Mouse (Mus musculus): Measurements from ENCODE around the gene Cdca8.

The Cdca8 gene

GRCm38 (mm10) chr4:124953546-124953945, 14.4 kb upstream of the Cdca8 start:
- no peak for DNase-seq (ENCODE audit: extremely low spot score)

DNA sequence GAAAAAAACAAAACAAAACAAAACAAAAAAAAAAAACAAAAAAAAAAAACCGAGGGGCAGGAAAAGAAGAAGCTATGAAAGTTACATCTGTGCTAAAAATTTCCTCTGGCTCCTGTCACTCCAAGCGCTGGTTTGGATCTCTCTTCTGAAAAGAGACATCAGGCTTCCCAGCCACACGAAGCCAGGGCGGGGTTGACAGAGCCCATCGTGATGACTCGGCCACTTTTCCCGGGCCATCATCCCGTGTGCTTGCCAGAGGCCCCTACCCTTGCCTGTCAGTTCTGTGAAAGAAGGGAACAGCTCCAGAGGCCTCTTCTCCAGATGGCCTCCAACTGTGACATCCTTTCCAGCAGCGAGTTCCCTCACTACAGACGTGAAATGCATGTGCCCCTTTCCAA, 11.9 kb upstream of the Cdca8 start:
- no peak for DNase-seq (ENCODE audit: extremely low spot score)

DNA sequence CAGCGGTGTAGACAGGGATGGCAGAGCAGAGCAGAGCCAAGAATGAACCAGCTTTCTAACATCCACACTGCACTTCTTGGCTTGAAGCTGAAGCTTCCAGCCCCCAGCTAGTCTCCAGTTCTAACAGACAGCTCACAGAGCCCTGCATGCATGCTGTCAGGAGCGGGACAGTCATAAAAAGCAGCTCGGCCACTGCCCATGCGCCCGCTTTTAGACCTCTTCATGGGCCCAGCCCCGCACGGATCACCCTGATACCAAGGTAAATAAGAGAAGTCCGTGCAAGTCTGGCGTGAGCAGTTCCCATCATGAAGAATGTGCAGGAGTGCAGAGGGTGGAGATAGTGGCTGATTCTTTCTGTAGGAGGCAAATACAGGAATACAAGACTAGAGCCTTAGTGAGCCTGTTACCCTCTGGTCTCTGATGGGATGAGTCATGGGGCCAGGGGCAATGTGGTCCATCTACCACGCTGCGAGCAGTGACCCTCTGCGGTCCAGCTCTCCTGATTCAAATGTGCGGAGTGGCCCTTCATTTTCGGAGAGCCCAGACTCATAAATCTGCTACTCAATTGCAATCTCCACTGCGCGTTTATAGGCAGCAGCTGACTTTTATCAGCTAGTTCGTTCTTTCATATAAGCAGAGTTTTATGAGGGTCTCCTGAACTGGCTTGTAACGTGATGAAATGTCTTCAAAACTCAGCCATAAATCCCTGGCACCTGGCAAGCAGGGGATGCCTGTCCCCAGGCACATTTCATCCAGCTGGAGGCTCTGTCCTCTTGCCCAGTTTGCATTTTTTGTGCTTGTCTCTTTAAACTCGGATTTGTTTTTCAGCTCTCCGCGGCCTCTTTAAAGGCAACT, 11.3 kb upstream of the Cdca8 start:
- no peak for DNase-seq (ENCODE audit: extremely low spot score)

- no peak for DNase-seq (ENCODE audit: extremely low spot score)
Observed at GRCm38 (mm10) chr4:124949488-124949887, 10.4 kb upstream of the Cdca8 start.

DNA sequence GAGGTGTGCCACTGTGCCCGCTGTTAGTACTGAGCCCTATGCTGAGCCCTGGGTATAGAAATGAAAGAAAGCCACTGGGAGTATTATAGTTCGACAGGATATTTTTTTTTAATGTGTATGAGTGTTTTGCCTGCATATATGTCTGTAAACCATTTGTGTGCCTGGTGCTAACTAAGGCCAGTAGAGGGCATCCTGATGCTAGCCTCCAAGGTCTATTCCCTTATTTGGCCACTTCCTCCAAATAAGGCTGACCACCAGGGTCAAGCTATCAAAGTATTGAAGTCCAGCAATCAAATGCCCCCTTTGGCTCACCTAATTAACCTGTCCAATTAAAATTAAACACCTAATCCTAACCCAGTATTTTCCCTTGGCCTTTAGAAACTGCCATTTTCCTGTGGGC, 5.8 kb upstream of the Cdca8 start:
- DNase-seq (ENCODE audit: extremely low spot score) = no peak

DNA sequence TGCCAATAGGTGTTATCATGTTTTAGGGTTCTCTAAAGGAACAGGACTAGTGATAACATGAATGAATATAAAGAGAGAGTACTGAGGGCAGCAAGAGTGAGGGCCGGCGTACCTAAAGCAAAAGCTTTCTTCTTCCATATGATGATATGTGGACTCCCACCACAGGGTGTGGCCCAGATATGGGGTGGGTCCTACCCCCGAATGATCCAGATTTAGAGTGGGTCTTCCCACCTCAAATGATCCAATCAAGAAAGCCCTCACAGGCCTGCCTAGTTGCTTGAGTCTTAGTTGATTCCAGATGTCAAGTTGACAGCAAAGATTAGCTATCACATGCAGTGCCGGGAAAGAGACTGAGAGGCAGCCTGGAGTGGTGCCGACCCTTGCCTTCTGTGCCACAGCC, 4.7 kb upstream of the Cdca8 start:
- no peak for DNase-seq (ENCODE audit: extremely low spot score)

GRCm38 (mm10) chr4:124943022-124943421, 3.9 kb upstream of the Cdca8 start:
- DNase-seq (ENCODE audit: extremely low spot score) = peak; percentile 82

- DNase-seq (ENCODE audit: extremely low spot score) = peak; percentile 93
Observed at GRCm38 (mm10) chr4:124936613-124937471, 2.3 kb downstream of the Cdca8 start, which contains the start of gene 9930104L06Rik. Gene 9930104L06Rik, plus strand, starts transcription at chr4:124937048.

DNA sequence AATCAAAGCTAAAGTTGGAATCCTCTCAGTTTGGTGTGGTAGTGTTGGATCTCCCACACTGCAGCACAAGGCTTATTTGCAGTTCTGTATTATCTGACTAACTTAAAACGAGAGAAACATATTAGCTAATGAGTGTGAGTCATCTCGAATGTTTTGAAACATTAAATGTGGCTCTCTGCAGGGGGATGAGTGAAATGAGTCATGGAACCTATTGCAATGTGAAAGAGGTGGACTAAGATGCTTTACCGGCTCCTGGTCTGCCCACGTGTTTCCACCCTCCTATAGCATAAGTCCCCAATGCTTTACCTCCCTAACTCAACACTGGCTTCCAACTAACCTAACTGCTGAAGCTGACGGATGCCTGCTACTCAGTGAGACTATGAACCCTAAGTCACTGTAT, 11.0 kb downstream of the Cdca8 start:
- DNase-seq (ENCODE audit: extremely low spot score) = no peak

DNA sequence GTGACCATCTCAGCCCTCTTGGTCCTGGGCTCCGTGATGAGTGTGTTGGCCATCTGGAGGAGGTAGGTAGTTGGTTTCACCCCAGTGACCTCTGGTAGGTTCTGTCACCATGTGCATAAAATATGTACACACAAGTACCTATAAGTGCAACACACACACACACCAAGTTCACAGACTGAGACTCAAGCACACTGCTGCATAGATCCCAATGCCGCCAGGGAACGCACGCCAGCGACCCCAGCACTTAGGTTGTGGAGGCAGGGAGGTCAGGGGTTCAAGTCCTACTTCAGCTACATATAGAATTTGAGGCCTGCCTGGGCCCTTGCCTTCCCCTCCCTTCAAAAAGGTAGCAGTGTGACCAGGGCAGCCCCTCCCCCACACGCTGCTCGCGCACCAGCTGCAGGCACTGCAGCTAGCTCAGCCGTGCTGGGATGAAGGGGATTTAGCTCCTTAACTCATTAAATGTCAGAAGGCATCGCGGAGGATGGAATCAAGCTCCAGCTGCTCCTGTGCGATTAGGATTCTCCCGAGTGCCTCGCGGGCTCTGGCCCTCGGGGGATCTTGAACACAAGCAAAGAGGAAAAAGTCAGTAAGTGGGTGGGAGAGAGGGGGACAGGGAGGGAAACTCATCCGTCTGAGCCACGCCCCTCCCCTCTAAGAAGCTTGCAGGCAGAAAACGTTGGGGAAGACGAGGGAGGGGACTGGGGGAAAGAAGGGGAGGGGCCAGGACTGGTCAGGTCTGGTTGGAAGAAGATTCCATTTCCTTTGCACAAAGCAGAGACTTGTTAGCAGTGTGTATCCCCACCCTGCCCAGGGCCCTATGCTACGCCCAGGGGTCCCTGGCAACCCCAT, 32.9 kb downstream of the Cdca8 start:
- peak; percentile 72 for DNase-seq (ENCODE audit: extremely low spot score)

DNA sequence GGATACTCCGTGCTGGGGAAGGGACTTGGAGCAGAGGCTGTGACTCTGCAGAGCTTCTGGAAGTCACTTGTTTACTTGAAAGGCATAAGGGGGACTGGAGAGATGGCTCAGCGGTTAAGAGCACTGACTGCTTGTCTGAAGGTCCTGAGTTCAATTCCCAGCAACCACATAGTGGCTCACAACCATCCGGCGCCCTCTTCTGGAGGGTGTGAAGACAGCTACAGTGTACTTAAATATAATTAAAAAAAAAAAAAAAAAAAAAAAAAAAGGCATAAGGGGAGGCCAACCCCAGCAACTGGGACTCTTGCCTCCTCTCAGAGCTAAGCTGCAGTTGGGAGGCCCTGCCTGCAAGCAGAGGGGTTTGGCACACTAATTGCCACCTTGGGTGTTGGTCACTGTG, 33.7 kb downstream of the Cdca8 start:
- no peak for DNase-seq (ENCODE audit: extremely low spot score)

DNA sequence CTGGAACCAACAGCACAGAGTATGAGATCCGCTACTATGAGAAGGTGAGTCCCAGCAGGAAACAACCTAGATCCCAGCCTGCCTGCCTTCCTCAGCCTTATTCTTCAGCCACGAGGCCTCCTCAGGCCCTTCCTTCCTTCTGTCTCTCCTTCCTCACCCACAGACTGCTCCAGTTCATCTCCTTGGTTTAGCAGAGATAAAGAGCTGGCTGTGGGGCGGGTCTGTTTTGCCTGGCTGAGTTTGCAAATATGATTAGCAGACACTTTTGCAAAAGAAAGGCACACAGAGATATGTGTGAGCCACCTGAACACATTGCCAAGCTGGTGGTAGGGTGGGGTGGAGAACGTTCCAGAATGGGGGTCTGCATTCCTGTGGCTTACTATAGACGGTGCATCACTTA, 39.2 kb downstream of the Cdca8 start:
- DNase-seq (ENCODE audit: extremely low spot score) = no peak

GRCm38 (mm10) chr4:124898428-124898827, 40.7 kb downstream of the Cdca8 start:
- DNase-seq (ENCODE audit: extremely low spot score) = no peak

GRCm38 (mm10) chr4:124894508-124895428, 44.3 kb downstream of the Cdca8 start:
- no peak for DNase-seq (ENCODE audit: extremely low spot score)

DNA sequence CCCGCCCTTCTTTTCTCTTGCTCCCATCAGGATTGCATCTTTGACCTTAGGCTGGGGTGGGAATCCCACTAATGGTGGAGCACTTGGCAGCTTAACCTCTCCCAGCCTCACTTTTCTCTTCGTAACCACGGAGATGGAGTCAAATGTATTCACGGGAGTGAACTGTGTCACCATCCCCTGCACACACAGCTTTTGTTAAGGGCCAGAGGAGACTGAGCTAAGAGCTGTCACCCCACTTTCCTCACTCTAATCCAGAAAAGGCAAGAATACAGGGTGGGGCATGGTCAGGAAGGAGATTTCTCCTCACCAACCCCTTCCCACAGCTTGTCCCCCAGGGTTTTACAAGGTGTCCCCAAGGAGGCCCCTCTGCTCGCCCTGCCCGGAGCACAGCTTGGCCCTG, 45.3 kb downstream of the Cdca8 start:
- DNase-seq (ENCODE audit: extremely low spot score) = no peak

- no peak for DNase-seq (ENCODE audit: extremely low spot score)
Observed at GRCm38 (mm10) chr4:124890831-124891230, 48.3 kb downstream of the Cdca8 start.

GRCm38 (mm10) chr4:124889935-124890334, 49.2 kb downstream of the Cdca8 start:
- no peak for DNase-seq (ENCODE audit: extremely low spot score)

DNA sequence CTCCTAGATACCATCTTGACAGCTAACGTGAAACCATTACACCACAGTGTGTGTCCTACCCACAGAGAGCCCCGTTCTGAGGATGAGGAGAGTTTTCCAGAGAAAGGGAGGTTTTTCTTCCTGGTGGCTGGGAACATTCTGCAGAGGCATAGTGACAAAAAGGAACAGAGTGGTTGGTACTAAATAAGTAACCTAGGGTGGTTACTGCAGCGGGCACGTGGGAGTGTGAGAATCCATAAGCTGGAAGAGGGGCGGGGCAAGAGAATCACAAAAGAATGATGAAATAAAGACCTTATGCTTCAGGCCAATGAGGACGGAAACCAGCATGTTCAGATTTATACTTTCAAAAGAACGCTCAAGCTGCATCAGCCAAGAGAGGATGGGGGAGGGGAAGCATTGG, 50.4 kb downstream of the Cdca8 start:
- no peak for DNase-seq (ENCODE audit: extremely low spot score)

DNA sequence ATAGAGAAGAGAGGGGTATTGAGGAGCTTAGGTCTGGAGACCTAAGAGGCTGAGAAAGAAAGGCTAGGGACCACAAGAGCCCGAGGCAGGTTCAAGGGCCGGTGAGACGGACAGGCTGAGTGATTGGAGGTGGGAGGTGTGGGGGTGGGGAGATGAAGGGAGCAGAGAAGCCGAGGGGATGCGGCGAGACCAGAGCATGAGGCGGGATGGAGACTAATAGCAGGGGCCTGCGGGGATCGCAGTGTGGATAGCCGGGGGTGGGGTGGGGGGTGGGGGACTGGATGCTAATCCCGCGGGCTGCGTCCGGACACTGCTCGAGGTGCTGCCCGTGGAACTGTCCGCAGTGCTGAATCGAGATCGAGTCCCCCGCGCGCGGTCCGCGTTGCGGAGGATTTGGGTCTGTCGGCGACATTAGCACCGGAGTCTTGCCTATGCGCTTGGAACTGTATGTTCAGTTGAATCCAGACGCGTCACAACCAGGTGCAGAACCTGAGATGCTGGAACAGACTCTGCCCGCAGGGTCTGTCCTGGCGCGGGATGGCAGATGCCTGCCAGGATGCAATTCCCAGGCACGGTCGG, 56.9 kb downstream of the Cdca8 start:
- DNase-seq (ENCODE audit: extremely low spot score) = peak; percentile 60

GRCm38 (mm10) chr4:124881341-124881908, 57.7 kb downstream of the Cdca8 start:
- peak; percentile 88 for DNase-seq (ENCODE audit: extremely low spot score)
